ENCODE assay signal across 8 mouse cellular contexts in the genomic region with DNA sequence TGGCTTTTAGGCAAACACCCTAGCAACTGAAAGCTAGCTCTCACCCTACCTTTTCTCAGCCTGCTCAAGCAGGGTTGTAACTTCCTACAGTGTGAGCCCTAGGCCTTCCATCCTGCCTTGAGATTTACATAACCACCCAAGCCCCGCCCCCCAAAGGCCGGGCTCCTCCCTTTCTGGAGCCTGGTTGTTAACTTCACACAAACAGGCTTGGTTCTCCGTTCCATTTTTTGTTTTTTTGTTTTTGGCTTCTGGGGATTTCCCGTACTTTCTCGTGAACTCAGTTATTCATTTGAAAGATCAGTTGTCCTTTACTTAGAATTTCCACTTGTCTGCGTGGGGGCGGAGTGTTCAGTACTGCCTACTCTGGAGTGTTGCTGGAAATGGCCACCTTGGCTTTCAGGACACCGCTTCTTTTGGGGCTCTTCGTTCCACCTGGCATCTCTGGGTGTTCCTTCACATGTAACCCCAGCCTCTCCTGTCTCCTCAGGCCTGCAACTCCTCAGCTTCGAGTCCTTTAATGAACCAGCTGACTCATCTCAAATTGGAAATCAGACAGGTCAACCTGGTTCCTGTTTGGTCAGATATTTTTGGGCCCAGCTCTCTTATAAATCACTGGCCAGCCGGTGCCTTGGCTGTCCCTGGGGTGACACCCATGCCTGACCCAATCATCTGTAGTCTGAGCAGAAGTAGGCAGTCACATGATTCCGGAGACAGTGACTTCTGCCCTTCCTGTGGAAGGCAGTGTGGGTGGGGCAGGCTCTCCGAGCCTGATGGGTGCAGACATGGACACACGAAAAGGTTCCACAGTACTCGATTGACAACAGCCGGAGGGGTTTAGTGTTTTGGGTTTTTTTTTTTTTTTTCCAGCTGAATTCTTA. TPM values are rescaled to one million over a fixed set of nuclear protein-coding genes. Genes with fewer than 3 reads are reported as not detected.
DNase-seq lines count a peak whose midpoint lies in the region; ATAC-seq lines count a peak whose summit lies in the region.

No protein-coding gene starts in this region.

- peak; percentile 78 for DNase-seq in gastrocnemius, adult 18-20 months (ENCODE audit: low spot score)
- no peak for DNase-seq in gastrocnemius, postnatal 4 days (ENCODE audit: low spot score in 2 of 2)
- DNase-seq in adrenal gland, postnatal 14 days: peak; percentile 81
- peak; percentile 89 to 96 for DNase-seq in heart, adult 9 months (ENCODE audit: low spot score in 2 of 2)
- peak; percentile 93 to 94 for DNase-seq in kidney, postnatal 25 days
- peak; percentile 85 to 89 for DNase-seq in thymus, postnatal 36 days
- DNase-seq in retina, postnatal 1 day: no peak

- ATAC-seq in megakaryocyte-erythroid progenitor cell, adult 5-6 weeks (replicated peaks; ENCODE audit: low FRiP score, low TSS enrichment, poor library complexity, severe bottlenecking): peak; percentile 79

RNA-seq across cellular contexts. Expression of a gene that starts 9.7 kb away (rescaled TPM):
- 10 to 100 TPM; 14.6 to 20.4 TPM for total RNA-seq in gastrocnemius, adult 18-20 months (2021)
- total RNA-seq in gastrocnemius, postnatal 4 days (2021): 10 to 100 TPM; 17.2 to 21.9 TPM
- total RNA-seq in adrenal gland, postnatal 14 days (2021): 31.3 and 42.8 TPM in 2 replicates
- 8.3 and 21.1 TPM in 2 replicates for total RNA-seq in megakaryocyte-erythroid progenitor cell, adult 5-6 weeks (2014; fragmentation: Nextera tagmentation)
- total RNA-seq in megakaryocyte-erythroid progenitor cell, adult 5-6 weeks (2017): 8.8 and 15.9 TPM in 2 replicates

Comparison
In these comparisons a context has a peak if more than half of its experiments do, and no peak if none do; other contexts are left out.
1. DNase-seq: peak in gastrocnemius, adult 18-20 months (single experiment), adrenal gland, postnatal 14 days (single experiment), heart, adult 9 months (2 of 2), kidney, postnatal 25 days (2 of 2) and thymus, postnatal 36 days (2 of 2); none in gastrocnemius, postnatal 4 days (0 of 2) and retina, postnatal 1 day (single experiment).